Mouse (Mus musculus): ENCODE measurements around the gene Med4.

Gene Med4

DNA sequence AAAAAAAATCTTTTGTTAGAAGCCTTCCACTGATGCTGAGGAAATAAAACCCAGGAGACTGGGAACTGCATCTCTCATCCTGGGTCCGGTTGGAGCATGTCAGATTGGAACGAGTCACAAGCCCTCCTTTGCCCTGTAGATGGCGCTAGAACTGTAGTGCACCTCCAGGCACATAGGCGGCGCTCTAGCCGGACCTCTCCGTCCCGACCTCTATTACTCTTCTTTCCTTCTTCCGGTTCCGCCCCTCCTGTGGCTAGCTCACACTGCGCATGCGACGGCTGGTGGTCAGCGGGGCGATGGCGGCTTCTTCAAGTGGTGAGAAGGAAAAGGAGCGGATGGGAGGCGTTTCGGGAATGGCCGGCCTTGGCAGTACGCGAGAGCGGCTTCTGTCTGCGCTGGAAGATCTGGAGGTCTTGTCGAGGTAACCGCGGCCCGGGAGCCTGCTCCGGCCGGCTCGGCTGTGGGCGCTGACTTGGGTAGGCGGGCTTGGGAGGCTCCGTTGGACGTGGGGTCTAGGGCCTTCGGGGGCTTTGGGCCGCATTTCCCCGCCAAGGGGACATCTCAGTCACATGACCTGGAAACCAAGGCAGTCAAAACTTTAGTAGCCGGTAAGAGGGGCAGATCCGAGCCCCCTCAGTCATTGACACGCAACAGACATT is at the start of gene Med4:
Gene Med4, plus strand, starts transcription at position 261 of the 659 bp plus-strand sequence.
- DNase-seq (ENCODE audit: low spot score): peak; percentile 91

DNA sequence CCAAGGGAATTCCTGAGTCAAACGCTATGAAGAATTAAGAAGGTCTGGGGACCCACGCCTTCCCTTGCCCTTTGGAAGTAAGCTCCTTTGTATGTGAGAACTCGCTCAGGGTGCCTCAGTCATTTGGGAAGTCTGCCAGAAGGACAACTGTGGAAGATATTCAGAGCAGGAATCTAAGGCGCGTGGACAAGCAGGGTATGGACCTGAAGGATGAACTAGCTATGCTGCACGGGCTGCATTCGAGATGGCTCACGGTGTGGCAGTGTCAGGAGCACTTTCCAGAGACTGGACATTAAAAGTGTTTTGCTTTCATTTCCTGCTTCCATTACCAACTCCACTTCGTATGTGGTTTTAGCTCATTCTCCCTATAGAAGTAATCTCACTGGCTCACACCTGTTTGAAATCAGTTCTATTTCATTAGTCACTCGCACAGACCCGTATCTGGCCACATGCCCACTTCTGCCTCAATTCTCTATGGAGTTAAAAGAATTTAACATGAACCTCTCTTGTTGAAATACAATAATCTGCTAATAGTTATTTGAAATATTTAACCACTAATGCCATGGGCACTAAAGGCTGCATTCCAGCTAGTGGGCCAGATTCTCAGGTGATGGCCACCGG is 49.2 kb upstream of the Med4 start:
- DNase-seq (ENCODE audit: low spot score): no peak

DNA sequence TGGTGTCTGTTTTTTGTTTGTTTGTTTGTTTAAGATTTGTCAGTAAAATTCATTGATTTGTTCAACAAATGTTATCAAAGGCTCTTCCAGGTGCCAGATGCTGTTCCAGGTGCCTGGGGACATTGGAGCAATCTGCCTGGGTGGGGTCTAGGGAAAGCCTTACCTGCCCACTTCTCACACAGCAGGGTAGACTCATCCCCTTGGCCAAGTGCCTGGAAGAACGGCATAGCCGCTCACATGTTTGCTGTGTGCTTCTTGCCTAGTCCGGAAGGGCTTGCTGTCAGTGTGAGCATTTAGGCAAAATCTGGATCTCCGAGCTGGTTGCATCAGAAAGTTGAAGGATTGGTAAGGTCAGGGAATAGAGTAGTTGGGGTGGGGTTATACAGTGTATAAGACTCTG is 47.6 kb upstream of the Med4 start:
- no peak for DNase-seq (ENCODE audit: low spot score)

DNA sequence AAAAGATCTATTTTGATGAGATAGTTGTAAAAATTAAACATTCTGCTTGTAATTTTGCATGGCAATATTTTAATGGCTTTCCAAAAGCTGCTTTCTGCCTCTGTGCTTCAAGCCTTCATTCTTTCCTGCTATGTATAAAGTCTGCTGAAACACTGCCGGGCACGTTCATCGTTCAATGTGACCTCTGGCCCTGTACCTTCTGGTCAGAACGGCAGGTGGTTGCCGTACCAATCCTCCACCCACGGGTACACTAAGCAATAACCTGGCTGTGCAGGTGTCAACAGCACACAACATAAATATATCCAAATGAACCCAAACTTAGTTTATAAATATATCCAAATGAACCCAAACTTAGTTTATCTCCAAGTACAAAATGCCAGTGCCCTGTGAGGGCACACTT is 42.1 kb upstream of the Med4 start:
- DNase-seq (ENCODE audit: low spot score): no peak

DNA sequence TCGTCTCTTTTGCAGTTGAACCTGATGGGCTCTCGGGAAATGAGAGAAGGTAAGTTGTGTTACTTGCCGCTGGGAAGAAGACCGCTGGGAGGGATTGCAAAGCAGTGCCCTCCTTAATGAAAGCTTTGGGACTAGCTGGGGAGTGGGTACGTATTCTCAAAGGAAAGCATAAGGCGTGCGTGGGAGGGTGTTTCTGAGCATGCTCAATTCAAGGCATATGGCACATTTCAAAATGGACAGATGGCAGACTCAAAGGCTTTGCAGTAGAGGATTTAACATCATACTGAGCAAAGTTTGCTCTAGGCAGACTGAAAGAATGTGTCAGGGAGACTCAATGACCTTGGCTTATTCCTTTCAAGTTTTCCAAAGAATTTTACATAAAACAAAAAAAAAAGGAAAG is 40.3 kb upstream of the Med4 start:
- DNase-seq (ENCODE audit: low spot score): no peak

DNA sequence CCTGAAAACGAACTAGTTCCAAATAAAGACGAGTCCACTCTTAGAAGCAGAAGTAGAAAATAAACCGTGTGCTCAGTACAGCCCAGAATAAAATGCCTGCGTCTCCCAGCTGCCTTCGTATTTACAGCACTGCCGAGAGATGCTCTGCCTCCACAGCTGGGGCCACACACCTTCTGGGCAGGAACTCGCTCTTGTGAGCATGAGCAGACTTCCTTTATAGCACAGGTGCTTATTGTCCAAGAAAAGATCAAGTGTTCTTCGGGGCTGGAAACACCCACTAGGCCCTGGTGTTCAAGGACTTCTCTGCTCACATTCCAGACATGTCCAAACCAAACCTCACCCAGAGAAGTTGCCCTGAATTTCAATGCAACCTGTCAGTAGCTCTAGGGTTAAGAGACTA is 39.2 kb upstream of the Med4 start:
- DNase-seq (ENCODE audit: low spot score): no peak

DNA sequence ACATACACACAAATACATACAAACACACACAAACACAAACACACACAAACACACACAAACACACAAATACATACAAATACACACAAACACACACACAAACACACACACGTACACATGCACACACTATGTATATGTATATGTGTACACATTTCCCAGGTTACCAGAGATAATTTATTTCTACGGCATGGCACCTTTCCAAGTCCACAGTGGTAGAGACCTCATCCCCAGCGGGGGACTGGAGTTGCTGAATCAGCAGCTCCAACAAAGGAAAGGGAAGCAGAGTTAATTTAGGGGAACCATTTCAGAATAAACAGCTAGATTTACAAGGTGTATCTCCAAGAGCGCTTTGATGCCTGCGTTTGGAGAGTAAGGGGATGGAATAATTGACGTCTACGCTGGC is 37.6 kb upstream of the Med4 start:
- DNase-seq (ENCODE audit: low spot score): no peak

DNA sequence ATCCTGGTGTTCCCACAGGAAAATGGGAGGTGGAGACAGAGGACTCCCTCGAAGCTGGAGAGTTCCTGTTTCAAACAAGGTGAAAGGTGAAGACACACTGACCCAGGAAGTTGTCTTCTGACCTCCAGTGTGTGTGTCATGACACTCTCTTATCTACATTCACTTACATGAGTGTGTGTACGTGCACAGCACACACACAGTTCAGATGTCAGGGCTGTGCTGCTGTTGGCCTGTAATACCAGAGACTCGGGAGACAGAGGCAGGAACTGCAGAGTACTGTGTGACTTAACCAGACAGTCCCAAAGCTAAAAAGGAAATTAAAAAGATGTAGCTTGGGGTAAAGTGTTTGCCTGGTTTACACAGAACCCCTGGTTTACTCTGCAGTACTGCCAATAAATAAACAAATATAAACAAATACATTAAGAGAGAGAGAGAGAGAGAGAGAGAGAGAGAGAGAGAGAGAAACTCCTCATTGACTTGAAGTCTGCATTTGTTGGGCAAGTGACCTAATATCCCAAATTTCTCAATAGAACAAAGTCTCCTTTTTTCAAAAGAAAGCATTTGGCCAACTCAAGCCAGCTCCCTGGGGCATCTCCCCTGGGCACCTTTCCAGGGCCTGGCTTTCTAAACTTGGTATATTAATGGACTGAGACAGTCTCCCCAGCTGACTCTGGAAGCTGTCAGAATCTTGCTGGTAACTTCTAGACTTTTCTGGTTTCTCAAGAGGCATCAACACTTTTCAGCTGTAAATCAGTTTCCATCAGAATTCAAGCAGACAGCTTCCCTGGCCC is 36.0 kb upstream of the Med4 start:
- DNase-seq (ENCODE audit: low spot score): no peak

DNA sequence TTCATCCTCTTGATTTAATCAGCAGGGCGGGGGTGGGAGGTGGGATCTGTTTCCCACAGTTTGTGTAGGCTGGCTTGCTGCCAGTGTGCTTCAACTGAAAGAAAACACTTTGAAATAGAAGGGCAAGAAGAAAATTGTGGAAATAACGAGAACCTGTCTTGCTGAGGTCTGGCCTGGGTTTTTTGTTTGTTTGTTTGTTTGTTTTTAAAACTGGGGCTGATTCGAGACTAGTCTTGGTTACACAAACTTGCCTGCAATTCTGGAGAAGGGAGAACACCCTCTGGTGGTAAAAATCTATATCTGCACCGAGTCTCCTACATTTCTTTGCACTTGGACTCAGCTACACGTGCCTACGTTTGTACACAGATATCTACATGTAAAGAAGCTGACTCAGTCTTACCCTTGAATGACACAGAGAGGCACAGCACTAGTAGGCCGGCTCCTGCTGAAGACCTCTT is 35.2 kb upstream of the Med4 start:
- DNase-seq (ENCODE audit: low spot score): peak; percentile 37

DNA sequence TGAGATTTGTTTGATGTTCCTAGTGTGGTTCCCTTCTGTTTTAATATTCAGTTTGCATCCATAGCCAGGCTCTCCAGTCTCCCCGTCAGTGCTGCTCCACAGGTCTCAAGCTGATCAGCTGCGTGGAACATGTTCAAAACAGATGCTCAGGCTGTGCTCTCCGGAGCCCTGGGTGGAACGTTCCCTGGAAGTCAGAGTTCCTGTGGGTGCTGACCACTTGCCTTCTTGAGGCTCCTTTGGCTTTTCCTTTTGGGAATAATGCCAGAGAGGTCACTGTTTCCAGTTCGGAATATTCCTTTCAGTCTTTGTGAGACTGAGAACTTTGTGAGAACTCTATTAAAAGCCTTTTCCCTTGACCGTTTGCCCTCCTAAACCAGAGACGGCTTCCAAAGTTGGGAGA is 34.3 kb upstream of the Med4 start:
- DNase-seq (ENCODE audit: low spot score): no peak

DNA sequence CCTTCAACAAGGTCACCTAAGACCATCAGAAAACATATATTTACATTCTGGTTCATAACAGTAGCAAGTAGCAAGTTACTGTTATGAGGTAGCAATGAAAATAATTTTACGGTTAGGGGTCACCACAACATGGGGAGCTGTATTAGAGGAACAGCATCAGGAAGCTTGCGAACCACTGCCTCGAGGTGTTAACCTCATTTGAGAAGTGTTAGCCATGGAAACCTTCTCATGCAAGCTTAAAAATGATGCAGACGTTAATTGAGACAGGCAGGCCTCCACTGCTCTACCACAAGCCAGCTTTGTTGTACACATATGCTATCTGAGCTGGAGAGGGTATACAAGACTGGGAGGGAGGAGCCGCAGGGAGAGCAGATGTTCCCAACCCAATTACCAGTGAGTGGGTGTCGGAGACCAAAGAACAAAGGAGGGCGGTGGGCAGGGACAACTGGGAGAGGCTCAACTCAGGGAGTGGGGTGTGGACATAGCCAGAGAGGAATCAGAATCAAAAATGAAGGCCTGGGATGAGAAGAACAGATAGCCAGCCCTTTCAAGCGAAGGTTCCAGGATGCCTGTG is 33.4 kb upstream of the Med4 start:
- peak; percentile 25 for DNase-seq (ENCODE audit: low spot score)

DNA sequence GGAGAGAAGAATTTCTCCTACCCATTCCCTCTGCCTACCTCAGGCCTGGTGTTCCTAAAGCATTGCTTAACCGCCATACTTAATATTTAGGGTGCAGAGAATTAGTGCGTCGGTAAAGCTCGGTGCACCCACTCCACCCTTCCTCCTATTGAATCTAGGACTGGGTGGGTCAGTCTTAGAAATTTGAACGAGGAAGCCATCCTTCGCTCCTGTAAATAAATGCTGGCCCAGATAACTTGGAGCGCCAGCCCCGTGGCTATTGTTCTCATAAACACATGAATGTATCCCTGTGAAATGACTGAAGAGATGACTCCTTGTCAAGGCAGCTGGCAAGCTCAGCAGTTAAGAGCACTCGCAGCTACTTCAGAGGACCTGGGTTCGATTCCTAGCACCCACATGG is 32.7 kb upstream of the Med4 start:
- DNase-seq (ENCODE audit: low spot score): no peak

DNA sequence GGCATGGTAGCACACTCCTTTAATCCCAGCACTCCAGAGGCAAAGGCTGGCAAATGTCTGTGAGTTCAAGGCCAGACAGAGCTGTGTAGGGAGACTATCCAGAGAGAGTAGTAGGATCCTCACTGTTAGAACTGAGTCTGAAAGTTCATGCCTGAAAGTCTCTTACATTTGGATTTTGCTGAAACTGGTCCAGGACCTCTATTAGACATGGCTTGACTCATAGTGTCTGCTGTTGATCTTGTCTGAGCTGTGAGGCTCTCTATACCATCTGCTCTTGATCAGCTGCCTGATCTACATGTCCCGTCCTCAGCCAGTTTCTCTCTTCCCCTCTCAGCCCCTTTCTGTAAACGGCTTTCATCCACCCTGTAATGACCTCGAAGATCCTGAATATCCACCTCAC is 31.5 kb upstream of the Med4 start:
- no peak for DNase-seq (ENCODE audit: low spot score)

DNA sequence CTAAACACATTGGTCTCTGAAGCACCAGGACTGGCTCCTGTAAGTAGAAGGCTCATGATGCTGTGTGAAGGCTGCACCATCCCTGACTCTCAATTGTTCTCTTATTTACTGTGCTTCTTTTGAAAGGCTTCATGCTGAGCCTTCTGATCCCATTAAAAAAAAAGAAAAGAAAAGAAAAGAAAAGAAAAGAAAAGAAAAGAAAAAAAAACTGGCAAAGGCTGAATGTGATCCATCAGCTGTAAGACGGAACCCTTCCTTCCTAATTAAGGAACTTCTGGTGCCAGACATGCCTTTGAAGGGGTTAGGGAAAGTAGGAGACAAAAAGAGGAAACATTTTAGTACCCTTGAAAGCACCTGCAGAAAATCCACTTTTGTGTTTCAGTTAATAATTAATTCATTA is 30.1 kb upstream of the Med4 start:
- no peak for DNase-seq (ENCODE audit: low spot score)

DNA sequence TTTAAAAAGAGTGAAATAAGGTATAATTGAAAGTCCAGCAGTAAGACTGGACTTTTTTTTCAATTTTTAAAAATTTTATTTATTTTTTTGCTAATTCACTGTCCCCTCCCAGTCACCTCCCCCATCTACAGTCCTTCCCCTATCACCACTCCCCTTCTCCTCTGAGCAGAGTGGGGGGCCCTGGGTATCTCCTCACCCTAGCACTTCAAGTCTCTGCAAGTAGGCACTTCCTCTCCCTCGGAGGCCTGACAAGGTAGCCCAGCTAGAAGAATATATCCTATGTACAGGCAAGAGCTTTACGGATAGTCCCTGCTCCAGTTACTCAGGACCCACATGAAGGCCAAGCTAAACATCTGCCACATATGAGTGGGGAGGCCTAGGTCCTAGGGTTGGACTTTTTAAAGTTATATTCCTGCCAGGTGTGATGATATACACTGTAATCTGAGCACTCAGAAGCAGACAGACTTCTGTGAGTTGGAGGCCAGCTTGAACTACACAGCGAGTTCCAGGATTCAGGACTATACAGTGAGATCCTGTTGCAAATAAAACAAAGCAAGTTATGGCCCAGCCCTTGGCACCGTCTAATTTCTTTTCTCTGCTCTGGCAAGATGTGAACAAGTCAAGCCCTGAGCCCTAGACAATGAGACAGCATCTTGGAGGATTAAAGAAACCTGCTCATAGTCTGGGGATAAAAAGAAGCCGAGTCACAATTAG is 26.2 kb upstream of the Med4 start:
- DNase-seq (ENCODE audit: low spot score): no peak

DNA sequence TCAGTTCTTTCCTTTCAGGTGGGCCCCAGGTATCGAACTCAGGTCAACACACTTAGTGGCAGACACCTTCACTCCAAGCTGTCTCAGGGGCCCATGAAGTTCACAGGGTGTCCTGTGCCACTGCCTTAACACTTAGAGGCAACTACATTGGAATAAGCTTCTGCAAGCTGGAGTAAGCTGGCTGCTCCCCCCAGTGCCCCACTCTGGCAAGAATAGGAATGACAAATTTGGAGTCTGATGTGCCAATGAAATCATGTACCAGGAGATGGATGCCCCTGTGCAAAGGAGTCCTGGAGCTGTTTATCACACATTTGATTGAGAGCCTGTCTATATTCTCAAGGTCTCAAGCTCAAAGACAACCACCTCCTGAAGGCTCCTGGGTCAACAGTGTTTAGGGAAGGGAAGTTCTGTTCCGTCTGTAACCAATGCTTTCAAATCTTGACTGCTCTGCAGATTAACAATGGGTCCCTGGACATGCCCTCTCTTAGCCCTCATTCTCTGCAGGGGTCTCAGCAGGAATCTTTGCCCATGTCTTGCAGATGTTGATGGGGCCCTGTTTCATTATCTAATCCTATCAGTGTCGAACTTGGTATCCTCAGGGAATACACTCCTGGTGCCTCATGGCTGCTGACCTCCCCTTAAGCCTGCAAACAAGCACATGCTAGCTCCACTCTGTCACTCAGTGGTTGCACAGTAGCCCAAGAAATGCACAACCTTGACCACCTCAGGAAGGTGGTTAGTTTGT is 25.3 kb upstream of the Med4 start:
- DNase-seq (ENCODE audit: low spot score): no peak

DNA sequence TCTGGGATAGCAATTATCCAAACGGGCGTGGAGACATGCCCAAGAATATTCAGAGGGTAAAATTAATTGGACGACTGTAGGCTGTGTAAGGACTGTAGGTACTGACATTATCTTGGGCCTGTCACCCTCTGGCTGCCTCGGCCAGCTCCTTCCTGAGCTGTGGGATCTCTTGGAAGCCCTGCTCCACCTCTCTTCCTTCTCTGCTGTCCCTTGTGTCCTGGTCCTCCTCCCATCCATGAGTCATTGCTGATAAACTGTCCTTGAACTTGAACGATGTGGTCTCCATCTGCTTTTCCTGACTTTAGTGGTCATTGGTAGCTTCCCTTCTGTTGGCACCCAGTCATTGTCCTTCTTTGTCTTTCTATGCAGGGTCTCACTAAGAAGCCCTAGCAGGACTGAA is 23.2 kb upstream of the Med4 start:
- no peak for DNase-seq (ENCODE audit: low spot score)

DNA sequence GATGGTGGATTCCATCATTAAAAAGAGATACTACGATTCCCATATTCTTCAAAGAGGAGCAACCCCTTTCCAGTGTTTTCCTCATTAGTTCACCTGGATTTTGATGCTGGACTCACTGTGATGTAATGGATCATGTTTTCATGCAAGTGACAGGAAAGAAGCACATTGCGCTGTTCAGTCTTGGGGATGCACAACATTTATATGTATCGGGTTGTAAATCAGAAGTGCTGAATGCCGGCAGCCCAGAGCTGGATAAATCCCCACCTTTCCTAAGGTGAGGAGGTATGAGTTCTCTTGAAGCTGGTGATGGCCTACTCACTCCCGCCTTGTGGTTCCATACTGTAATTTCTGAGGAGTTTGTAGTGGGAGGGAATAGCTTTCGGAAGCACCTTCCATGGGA is 16.5 kb upstream of the Med4 start:
- no peak for DNase-seq (ENCODE audit: low spot score)

DNA sequence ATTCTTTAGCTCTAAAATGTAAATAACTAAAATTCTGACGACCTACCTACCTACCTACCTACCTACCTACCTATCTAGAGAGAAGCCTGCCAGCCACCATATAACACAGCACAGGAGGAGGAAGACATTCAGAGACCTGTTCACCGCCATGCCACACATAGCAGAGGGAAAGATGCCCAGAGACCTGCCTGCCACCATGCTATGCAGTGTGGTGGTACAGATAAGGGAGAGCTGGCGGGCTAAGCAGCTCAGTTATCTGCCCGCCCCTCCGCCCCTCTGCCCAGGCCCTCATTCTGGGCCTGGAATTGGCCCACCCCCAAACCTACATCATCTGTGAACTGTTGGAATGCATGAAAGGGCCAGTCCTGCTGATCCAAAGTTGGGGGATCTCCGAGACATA is 15.7 kb upstream of the Med4 start:
- no peak for DNase-seq (ENCODE audit: low spot score)

DNA sequence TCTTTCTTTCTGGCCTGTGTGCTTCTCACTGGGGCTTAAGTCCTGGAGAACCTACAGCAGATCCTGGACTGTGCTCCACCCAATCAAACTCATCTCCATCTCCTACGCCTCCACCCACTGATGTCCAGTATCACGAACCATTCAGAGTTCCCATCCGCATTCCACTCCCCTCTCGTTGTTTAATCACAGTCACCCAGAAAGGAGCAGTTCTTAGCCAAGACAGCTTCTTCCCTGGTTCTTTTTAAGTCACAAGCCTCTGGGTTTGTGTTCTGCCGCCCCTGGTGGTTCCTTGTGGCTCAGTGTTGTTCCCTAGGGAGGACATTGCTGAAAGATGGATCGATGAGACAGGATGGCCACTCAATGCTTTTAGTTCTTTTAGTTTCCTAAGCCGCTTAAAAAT is 14.1 kb upstream of the Med4 start:
- no peak for DNase-seq (ENCODE audit: low spot score)

DNA sequence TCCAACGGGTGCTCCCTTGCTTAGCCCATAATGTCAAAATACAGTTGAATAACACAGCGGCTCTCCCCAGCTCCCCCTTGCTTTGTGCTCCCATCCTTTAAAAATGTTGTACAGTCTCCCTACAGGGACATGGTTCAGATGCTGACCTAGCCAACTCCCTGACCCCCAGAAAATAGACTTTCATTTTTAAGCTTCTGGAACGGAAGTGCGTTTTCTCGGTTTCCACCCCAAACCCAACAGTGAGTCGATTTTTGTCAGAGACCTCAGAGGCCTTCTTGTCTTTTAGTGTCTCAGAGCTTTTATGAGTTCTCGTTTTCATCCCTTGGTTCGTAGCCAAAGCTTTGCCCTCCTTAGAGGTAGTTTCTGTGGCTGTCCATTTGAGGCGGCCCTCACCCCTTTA is 8.5 kb upstream of the Med4 start:
- DNase-seq (ENCODE audit: low spot score): no peak

DNA sequence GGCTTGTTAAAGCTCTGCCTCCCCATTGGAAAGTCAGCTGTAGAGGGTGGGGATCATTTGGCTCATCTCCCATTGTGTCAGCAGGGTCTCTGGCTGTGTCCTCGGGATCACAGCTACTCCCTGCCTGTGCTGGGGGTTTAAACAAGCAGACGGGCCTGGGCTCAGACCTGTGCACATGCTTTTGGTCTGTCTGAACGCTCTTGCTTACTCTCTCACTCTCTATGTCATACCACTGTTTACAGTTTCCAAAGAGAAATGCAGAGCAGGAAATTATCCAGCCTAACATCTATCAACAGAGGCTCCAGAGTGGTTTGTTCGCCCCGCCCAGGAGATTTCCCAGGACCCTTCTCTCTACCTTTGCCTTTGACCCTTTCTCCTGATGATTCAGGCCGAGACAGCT is 8.1 kb upstream of the Med4 start:
- DNase-seq (ENCODE audit: low spot score): no peak
